Mouse (Mus musculus) gastrocnemius, postnatal 4 days (tissue): ENCODE measurements around the gene Rhobtb1. TPM values are rescaled to one million over a fixed set of nuclear protein-coding genes. Genes with fewer than 3 reads are reported as not detected.

Source experiments
- DNase-seq, 2 experiments: peaks; one replicate each; pipeline ENCODE4 v3.0.0; 2021 to 2022; ENCODE audit warnings: low spot score in 2 of 2, mixed read lengths in 2 of 2
- total RNA-seq, 2 experiments: library from RNA; stranded (reverse); gene quantifications; 2 replicates each; pipeline ENCODE4 v1.2.3; 2021

The Rhobtb1 gene
- total RNA-seq, 2 experiments from 2014 or later, result 23.3 to 25.9 TPM

DNA sequence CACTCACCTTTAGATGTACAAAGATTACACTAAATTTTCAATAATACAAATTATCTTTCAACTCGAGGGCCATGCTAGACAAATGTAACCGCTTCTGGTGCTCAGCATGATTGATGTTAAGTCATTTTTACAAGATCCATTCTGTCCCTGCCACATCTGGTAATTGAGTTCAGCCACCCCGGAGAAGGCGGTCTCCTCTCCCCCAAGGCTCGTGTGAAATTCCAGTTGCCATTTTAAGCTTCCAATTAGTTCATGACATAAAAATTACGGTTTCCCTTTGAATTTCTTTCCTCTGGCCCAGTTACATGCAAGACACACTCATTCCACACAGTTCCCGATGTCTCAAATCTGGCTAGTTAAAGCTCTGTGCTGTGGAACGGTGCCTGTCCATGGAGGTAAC, 162.7 kb downstream of the Rhobtb1 start:
- DNase-seq, result no peak

DNA sequence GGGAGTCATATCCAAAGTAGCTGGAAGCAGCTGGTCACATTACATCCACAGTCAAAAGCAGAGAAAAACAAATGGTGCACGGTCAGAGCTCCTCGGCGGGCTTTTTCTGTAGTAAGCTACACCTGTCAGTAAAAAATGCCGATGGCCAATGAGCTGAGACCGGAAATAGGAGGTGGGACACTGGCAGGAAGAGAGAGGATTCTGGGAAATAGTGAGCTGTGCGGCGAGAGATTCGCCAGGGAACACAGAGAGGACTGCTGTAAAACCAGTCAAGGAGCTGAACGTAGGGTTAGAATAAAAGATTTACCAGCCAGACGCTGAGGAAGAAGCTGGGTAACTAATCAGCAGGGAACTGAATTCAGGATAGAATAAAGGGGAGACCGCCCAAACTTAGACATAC, 167.3 kb downstream of the Rhobtb1 start:
- no peak for DNase-seq

GRCm38 (mm10) chr10:69320667-69321518, 169.7 kb downstream of the Rhobtb1 start:
- peak; percentile 81 to 88 for DNase-seq

DNA sequence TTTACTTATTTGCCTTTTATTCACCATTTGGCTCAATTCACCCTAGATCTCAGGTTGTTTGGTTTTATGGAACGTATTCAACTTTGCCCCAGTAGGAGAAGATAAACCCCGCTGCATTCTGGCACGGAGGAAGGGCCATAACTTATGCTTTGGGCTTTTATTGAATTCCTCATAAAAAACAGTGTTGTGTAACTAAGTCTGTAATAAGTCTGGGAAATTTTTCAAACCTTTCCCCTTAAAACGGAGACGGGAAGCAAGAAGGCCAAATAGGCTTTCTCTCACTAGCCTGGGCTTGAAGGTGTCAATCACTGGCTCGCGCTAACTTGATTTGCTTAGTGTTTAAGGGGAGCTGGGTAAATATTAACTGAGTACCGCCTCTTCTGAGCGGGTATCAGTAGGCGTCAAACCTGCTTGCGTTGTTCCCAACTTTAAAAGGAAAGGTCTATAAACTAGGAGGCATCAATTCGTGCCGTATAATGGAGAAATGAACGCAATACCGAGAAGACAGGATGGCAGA, 170.3 kb downstream of the Rhobtb1 start:
- no peak for DNase-seq

DNA sequence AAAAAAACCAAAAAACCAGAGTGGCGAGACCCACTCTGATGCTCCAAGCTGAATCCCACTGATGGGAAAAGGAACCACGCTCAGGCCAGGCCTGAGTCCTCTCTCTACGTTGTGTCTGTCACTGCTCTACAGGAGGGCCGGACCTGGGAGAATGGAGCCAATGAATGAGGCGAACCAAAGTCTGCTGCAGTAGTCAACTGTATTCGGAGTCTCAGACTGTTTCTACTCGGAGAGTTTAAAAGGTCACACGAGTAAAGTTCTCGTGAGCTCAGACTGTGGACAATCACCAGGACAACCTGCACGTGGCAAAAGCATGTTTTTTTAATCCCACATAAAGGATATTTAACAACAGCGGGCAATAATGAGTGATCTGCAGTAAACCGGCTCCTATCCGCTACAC, 172.8 kb downstream of the Rhobtb1 start:
- no peak for DNase-seq

DNA sequence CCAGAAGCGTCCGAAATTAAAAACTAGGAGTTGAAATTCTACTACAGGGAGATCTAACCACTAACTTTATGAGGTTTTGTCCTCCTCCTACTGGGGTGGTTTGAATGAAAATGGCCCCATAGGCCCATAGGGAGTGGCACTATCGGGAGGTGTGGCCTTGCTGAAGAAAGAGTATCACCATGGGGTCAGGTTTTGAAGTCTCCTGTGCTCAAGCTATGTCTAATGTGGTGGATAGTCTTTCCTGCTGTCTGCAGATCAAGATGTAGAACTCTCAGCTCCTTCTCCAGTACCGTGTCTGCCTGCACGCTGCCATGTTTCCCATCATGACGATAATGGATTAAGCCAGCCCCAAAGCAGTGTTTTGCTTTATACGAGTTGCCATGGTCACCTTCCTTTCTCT, 173.6 kb downstream of the Rhobtb1 start:
- no peak for DNase-seq

GRCm38 (mm10) chr10:69326433-69326832, 175.2 kb downstream of the Rhobtb1 start:
- peak; percentile 45 to 68 for DNase-seq

DNA sequence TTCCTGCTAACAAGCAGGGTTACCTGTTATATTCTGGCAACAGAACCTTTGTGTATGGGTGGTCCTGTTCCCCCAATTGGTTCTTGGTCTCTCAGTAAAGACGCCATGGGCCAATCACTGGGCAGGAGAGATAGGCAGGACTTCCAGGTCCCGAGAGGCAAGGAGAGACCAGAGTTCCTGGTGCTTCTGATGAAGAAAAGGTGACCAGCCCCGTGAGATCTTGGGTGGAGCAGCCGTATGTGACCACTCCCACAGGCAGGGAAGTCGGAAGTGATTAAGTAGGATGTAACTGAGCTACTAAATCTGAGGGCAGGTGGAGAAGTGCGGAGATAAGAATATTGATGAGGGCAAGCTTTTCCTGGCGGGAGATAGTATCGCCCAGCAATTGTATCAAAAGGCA, 176.1 kb downstream of the Rhobtb1 start:
- no peak for DNase-seq

- no peak for DNase-seq
Measured at GRCm38 (mm10) chr10:69328029-69328655, 176.9 kb downstream of the Rhobtb1 start.

GRCm38 (mm10) chr10:69328656-69329046, 177.4 kb downstream of the Rhobtb1 start:
- no peak for DNase-seq

DNA sequence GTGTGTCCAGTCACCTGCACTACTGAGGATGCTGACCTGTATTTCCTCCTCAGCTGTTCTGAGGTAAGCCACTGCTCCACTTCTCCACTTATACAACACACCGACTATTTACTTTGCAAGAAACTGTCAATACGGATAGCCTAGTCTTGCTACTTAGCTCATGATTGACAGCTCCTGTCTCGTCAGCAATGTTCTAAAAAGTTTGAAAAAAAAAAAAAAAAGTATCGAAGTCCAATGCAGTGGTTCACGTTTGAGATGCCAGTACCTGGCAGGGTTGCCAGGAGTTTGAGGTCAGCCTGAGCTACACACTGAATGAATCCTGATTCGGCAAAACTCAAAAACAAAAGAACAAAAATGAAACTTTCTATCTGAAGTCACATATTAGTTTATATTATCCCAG, 180.0 kb downstream of the Rhobtb1 start:
- DNase-seq, result no peak

- no peak for DNase-seq
Measured at GRCm38 (mm10) chr10:69333212-69333611, 182.0 kb downstream of the Rhobtb1 start.

GRCm38 (mm10) chr10:69334271-69335194, 183.3 kb downstream of the Rhobtb1 start:
- DNase-seq, result no peak

DNA sequence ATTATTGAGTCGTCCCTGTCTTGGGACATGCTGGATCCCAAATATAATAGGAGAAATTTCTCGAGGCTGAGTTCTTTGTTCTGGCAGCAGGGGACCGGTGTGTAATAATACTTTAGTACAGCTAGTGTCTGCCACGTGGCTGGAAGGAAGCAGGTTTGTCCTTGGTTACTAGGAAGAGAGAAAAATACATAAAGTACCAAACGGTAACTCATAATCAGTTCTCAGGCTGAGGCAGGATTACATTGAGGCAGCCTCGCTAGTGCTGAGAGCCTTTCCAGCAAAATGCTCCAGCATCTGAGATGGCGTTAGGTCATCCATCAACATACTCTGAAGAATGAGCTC, 183.9 kb downstream of the Rhobtb1 start:
- DNase-seq, result peak in 1 of 2 experiments; percentile 31

DNA sequence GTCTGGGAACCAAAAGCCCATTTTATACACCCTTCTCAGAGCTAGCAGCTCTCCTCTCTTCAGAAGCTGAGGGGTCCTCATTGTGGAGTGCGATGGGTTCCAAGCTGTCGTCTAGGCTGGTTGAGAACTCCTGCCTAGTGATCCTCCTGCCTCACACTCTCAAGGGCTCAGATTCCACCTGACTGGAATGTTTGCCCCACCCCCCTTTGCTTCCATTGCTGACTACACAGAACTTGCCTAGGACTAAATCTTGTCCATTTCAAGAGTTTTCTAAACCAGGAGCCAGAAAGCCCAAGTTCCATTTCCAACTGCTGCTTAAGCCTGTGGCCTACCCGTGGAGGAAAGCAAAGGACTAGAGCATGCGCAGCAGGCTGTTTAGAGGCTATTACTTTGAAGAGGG, 184.4 kb downstream of the Rhobtb1 start:
- DNase-seq, result no peak

GRCm38 (mm10) chr10:69336219-69336618, 185.0 kb downstream of the Rhobtb1 start:
- DNase-seq, result no peak

GRCm38 (mm10) chr10:69340001-69340400, 188.8 kb downstream of the Rhobtb1 start:
- no peak for DNase-seq
